13 mouse cellular contexts compared by ENCODE assay signal in genomic region chr15:62151690-62152089, GRCm38 (mm10).
"Had no signal": no experiment of that assay in that cellular context is flagged by ENCODE, and none has a peak within 500 bp of the region (broad histone marks: within the 10 kb centered on the region; RNA-seq: fewer than 3 reads in every experiment).

No protein-coding gene starts in this region.

- H3K9me3 ChIP-seq: kidney, embryonic 15.5 days; limb, embryonic 15.5 days; neural tube, embryonic 15.5 days had no signal

- H3K4me2 ChIP-seq: kidney, embryonic 15.5 days; limb, embryonic 15.5 days; lung, embryonic 14.5 days; neural tube, embryonic 15.5 days had no signal

- H3K36me3 ChIP-seq: kidney, embryonic 15.5 days; limb, embryonic 15.5 days; neural tube, embryonic 15.5 days had no signal

- H3K9ac ChIP-seq: kidney, embryonic 15.5 days; limb, embryonic 15.5 days; lung, embryonic 14.5 days; neural tube, embryonic 15.5 days had no signal

- H3K4me3 ChIP-seq: kidney, embryonic 15.5 days; limb, embryonic 15.5 days; myocyte; neural tube, embryonic 15.5 days had no signal

- H3K4me1 ChIP-seq: neural tube, embryonic 15.5 days had no signal

- H3K27ac ChIP-seq: kidney, embryonic 15.5 days; limb, embryonic 15.5 days; neural tube, embryonic 15.5 days had no signal

- H3K27me3 ChIP-seq: kidney, embryonic 15.5 days; limb, embryonic 15.5 days; neural tube, embryonic 15.5 days had no signal

- DNase-seq: kidney, adult 18-20 months; kidney, postnatal 14 days; lung, embryonic 14.5 days; lung, postnatal 10 days; midbrain, embryonic 14.5 days; right cerebral cortex, adult 18-20 months; right cerebral cortex, postnatal 25 days; thymus, adult 18-20 months; thymus, postnatal 14 days had no signal
